Mouse (Mus musculus): ENCODE measurements around the gene Smad1. TPM values are rescaled to one million over a fixed set of nuclear protein-coding genes. Genes with fewer than 3 reads are reported as not detected.

The Smad1 gene
- total RNA-seq, 2 experiments from 2014 or later, result 37.5 TPM

- intact Hi-C loops (cut with DNase I), result no loop called here
- no peak for DNase-seq (ENCODE audit: extremely low spot score in 1 of 2, low spot score in 2 of 2)
These were observed 13.0 kb downstream of the Smad1 start for GRCm38 (mm10) chr8:79386358-79386757.

GRCm38 (mm10) chr8:79384276-79385271 is 14.7 kb downstream of the Smad1 start:
- intact Hi-C loops (cut with DNase I), result no loop called here
- DNase-seq (ENCODE audit: extremely low spot score in 1 of 2, low spot score in 2 of 2), result no peak

- intact Hi-C loops (cut with DNase I), result no loop called here
- no peak for DNase-seq (ENCODE audit: extremely low spot score in 1 of 2, low spot score in 2 of 2)
These were observed 16.5 kb downstream of the Smad1 start for GRCm38 (mm10) chr8:79382857-79383262.

GRCm38 (mm10) chr8:79381771-79382170 is 17.5 kb downstream of the Smad1 start:
- intact Hi-C loops (cut with DNase I), result no loop called here
- DNase-seq (ENCODE audit: extremely low spot score in 1 of 2, low spot score in 2 of 2), result no peak

- no peak for DNase-seq (ENCODE audit: extremely low spot score in 1 of 2, low spot score in 2 of 2)
- intact Hi-C loops (cut with DNase I), result no loop called here
These were observed 18.9 kb downstream of the Smad1 start for GRCm38 (mm10) chr8:79380386-79380785.

GRCm38 (mm10) chr8:79379971-79380370 is 19.3 kb downstream of the Smad1 start:
- intact Hi-C loops (cut with DNase I), result no loop called here
- no peak for DNase-seq (ENCODE audit: extremely low spot score in 1 of 2, low spot score in 2 of 2)

- DNase-seq (ENCODE audit: extremely low spot score in 1 of 2, low spot score in 2 of 2), result no peak
- intact Hi-C loops (cut with DNase I), result no loop called here
These were observed 22.7 kb downstream of the Smad1 start for GRCm38 (mm10) chr8:79376648-79377047.

GRCm38 (mm10) chr8:79375775-79376123 is 23.6 kb downstream of the Smad1 start:
- no peak for DNase-seq (ENCODE audit: extremely low spot score in 1 of 2, low spot score in 2 of 2)
- intact Hi-C loops (cut with DNase I), result no loop called here

GRCm38 (mm10) chr8:79375074-79375774 is 24.1 kb downstream of the Smad1 start:
- no peak for DNase-seq (ENCODE audit: extremely low spot score in 1 of 2, low spot score in 2 of 2)

GRCm38 (mm10) chr8:79374410-79374809 is 24.9 kb downstream of the Smad1 start:
- intact Hi-C loops (cut with DNase I), result no loop called here
- no peak for DNase-seq (ENCODE audit: extremely low spot score in 1 of 2, low spot score in 2 of 2)

More at GRCm38 (mm10) chr8:79375074-79375774, 24.1 kb downstream of the Smad1 start:
- intact Hi-C loops (cut with DNase I), result no loop called here

- intact Hi-C loops (cut with DNase I), result no loop called here
These were observed 25.8 kb downstream of the Smad1 start for GRCm38 (mm10) chr8:79373563-79373962.

GRCm38 (mm10) chr8:79372960-79373359 is 26.4 kb downstream of the Smad1 start:
- DNase-seq (ENCODE audit: extremely low spot score in 1 of 2, low spot score in 2 of 2), result no peak
- intact Hi-C loops (cut with DNase I), result no loop called here

More at GRCm38 (mm10) chr8:79373563-79373962, 25.8 kb downstream of the Smad1 start:
- no peak for DNase-seq (ENCODE audit: extremely low spot score in 1 of 2, low spot score in 2 of 2)

GRCm38 (mm10) chr8:79372521-79372920 is 26.8 kb downstream of the Smad1 start:
- intact Hi-C loops (cut with DNase I), result no loop called here

GRCm38 (mm10) chr8:79372084-79372483 is 27.2 kb downstream of the Smad1 start:
- no peak for DNase-seq (ENCODE audit: extremely low spot score in 1 of 2, low spot score in 2 of 2)
- intact Hi-C loops (cut with DNase I), result no loop called here

More at GRCm38 (mm10) chr8:79372521-79372920, 26.8 kb downstream of the Smad1 start:
- no peak for DNase-seq (ENCODE audit: extremely low spot score in 1 of 2, low spot score in 2 of 2)

- intact Hi-C loops (cut with DNase I), result no loop called here
- no peak for DNase-seq (ENCODE audit: extremely low spot score in 1 of 2, low spot score in 2 of 2)
These were observed 28.6 kb downstream of the Smad1 start for GRCm38 (mm10) chr8:79370646-79371290.

- intact Hi-C loops (cut with DNase I), result no loop called here
- no peak for DNase-seq (ENCODE audit: extremely low spot score in 1 of 2, low spot score in 2 of 2)
These were observed 30.2 kb downstream of the Smad1 start for GRCm38 (mm10) chr8:79369163-79369562.

GRCm38 (mm10) chr8:79367959-79368358 is 31.4 kb downstream of the Smad1 start:
- intact Hi-C loops (cut with DNase I), result no loop called here
- no peak for DNase-seq (ENCODE audit: extremely low spot score in 1 of 2, low spot score in 2 of 2)

- no peak for DNase-seq (ENCODE audit: extremely low spot score in 1 of 2, low spot score in 2 of 2)
- intact Hi-C loops (cut with DNase I), result no loop called here
These were observed 32.0 kb downstream of the Smad1 start for GRCm38 (mm10) chr8:79367350-79367749.

GRCm38 (mm10) chr8:79366227-79366626 is 33.1 kb downstream of the Smad1 start:
- no peak for DNase-seq (ENCODE audit: extremely low spot score in 1 of 2, low spot score in 2 of 2)
- intact Hi-C loops (cut with DNase I), result no loop called here

Data from left cerebral cortex, postnatal 10 days (tissue).